Mouse (Mus musculus) small intestine, adult 2 months (tissue): ENCODE measurements around the gene Ak9.

ENCODE experiments used
- CTCF ChIP-seq: fragments of 200-500 bp; IDR thresholded peaks from 2 replicates; pipeline ENCODE4 v1.5.1; 2012; ENCODE audit warnings: low read depth, mild to moderate bottlenecking, control low read depth, inconsistent platforms, low read length, moderate library complexity, mixed read lengths; ENCODE audit not compliant: insufficient replicate concordance, insufficient read length; ENCODE audit errors: extremely low read depth
- POLR2A ChIP-seq: fragments of 200-500 bp; IDR thresholded peaks from 2 replicates; pipeline ENCODE4 v1.6.1; 2012; ENCODE audit warnings: low read depth, mild to moderate bottlenecking, control low read depth, inconsistent platforms, low read length, moderate library complexity

- TF ChIP-seq CTCF (no peak), POLR2A (no peak)
These were observed 4.4 kb downstream of the Ak9 start for GRCm38 (mm10) chr10:41308205-41308604.
